Mouse (Mus musculus): ENCODE data around the gene Syn3. TPM values are rescaled to one million over a fixed set of nuclear protein-coding genes. Genes with fewer than 3 reads are reported as not detected.

Gene Syn3
- polyA plus RNA-seq, 1 experiment from 2014 or later, result 5.9 TPM

DNA sequence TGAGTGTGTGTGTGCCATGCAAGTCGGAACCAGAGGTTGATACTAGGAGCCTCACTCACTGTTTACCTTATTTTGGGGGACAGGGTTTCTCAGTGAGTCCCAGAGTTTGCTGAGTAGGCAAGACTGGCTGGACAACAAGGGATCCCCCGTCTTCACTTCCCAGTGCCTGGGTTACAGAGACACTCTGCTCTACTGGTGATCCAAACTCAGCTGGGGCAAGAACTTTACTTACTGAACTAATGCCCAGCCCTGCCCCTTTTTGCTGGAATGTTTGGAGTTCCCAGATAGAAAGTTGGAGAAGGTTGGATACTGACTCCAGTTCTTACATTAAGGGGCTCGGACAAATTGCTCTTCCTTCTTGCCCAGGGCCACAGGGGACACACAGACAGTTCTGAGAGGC is 109.3 kb downstream of the Syn3 start:
- Histone ChIP-seq H3K36me3 (ENCODE audit: insufficient read depth, low read length) (no peaks in the 10 kb centered on the region), H3K27me3 (ENCODE audit: insufficient read depth, low read length) (no peaks in the 10 kb centered on the region), H3K9ac (ENCODE audit: low read depth, low read length) (no peak overlapping the region), H3K4me1 (replicated peaks; ENCODE audit: insufficient read depth, low read length) (peaks cover 8% of the 10 kb centered on the region; the same call in 1 of the 2 replicates), H3K9me3 (replicated peaks; ENCODE audit: low read length) (no peaks in the 10 kb centered on the region), H3K27ac (no peak overlapping the region), H3K4me2 (ENCODE audit: low read length) (no peak overlapping the region), H3K4me3 (replicated peaks; ENCODE audit: low read depth, low read length) (no peak overlapping the region)
- TF ChIP-seq CTCF (IDR thresholded peaks at IDR 0.05; ENCODE audit: low read depth), result no peak
- ATAC-seq (replicated peaks; ENCODE audit: low FRiP score, low read depth) (no peak), DNase-seq (ENCODE audit: low spot score) (no peak)
- WGBS, result 88% methylated on average over 3 of the region's 3 CpGs

GRCm38 (mm10) chr10:86388803-86389202 is 109.9 kb downstream of the Syn3 start:
- no peak overlapping the region for H3K4me2 ChIP-seq (ENCODE audit: low read length)
- H3K4me1 ChIP-seq (replicated peaks; ENCODE audit: insufficient read depth, low read length), result peaks cover 8% of the 10 kb centered on the region; the same call in 1 of the 2 replicates
- DNase-seq (ENCODE audit: low spot score) (no peak), ATAC-seq (replicated peaks; ENCODE audit: low FRiP score, low read depth) (no peak)
- no peaks in the 10 kb centered on the region for H3K36me3 ChIP-seq (ENCODE audit: insufficient read depth, low read length)
- 85% methylated on average over 6 of the region's 6 CpGs for WGBS
- no peak overlapping the region for H3K9ac ChIP-seq (ENCODE audit: low read depth, low read length)
- no peak for TF ChIP-seq CTCF (IDR thresholded peaks at IDR 0.05; ENCODE audit: low read depth)
- no peaks in the 10 kb centered on the region for H3K27me3 ChIP-seq (ENCODE audit: insufficient read depth, low read length)
- H3K4me3 ChIP-seq (replicated peaks; ENCODE audit: low read depth, low read length), result no peak overlapping the region
- no peaks in the 10 kb centered on the region for H3K9me3 ChIP-seq (replicated peaks; ENCODE audit: low read length)
- H3K27ac ChIP-seq, result no peak overlapping the region

- DNase-seq (ENCODE audit: low spot score), result no peak
These were observed 110.8 kb downstream of the Syn3 start for GRCm38 (mm10) chr10:86387821-86388440.

DNA sequence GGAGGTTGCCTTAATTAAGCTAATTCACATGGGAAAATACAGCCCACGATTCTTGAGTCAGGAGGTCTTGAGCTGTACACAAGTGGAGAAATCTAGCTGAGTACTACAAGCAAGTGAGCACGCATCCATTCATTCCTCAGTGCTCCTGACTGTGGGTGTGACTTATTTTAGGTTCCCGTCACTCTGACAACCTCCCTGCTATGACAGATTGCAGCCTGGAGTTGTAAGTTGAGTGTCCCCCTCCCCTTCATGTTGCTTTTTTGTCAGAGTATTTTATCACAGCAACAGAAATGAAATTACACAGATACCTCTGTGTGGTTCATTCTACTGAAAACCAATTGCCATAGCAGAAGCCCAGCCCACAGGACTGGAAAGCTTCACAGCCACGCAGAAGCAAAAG is 112.5 kb downstream of the Syn3 start:
- H3K27ac ChIP-seq, result no peak overlapping the region
- no peak overlapping the region for H3K4me2 ChIP-seq (ENCODE audit: low read length)
- no peaks in the 10 kb centered on the region for H3K27me3 ChIP-seq (ENCODE audit: insufficient read depth, low read length)
- no peak overlapping the region for H3K9ac ChIP-seq (ENCODE audit: low read depth, low read length)
- no peak for TF ChIP-seq CTCF (IDR thresholded peaks at IDR 0.05; ENCODE audit: low read depth)
- DNase-seq (ENCODE audit: low spot score) (no peak), ATAC-seq (replicated peaks; ENCODE audit: low FRiP score, low read depth) (no peak)
- H3K9me3 ChIP-seq (replicated peaks; ENCODE audit: low read length), result no peaks in the 10 kb centered on the region
- 71% methylated on average over 4 of the region's 4 CpGs for WGBS
- H3K4me1 ChIP-seq (replicated peaks; ENCODE audit: insufficient read depth, low read length), result peaks cover 8% of the 10 kb centered on the region; the same call in 1 of the 2 replicates
- H3K4me3 ChIP-seq (replicated peaks; ENCODE audit: low read depth, low read length), result no peak overlapping the region
- no peaks in the 10 kb centered on the region for H3K36me3 ChIP-seq (ENCODE audit: insufficient read depth, low read length)

More at GRCm38 (mm10) chr10:86387821-86388440, 110.8 kb downstream of the Syn3 start:
- Histone ChIP-seq H3K4me1 (replicated peaks; ENCODE audit: insufficient read depth, low read length) (peaks cover 8% of the 10 kb centered on the region; the same call in 1 of the 2 replicates), H3K27me3 (ENCODE audit: insufficient read depth, low read length) (no peaks in the 10 kb centered on the region), H3K9me3 (replicated peaks; ENCODE audit: low read length) (no peaks in the 10 kb centered on the region), H3K4me2 (ENCODE audit: low read length) (no peak overlapping the region), H3K36me3 (ENCODE audit: insufficient read depth, low read length) (no peaks in the 10 kb centered on the region), H3K9ac (ENCODE audit: low read depth, low read length) (no peak overlapping the region), H3K27ac (no peak overlapping the region), H3K4me3 (replicated peaks; ENCODE audit: low read depth, low read length) (no peak overlapping the region)
- TF ChIP-seq CTCF (IDR thresholded peaks at IDR 0.05; ENCODE audit: low read depth), result no peak
- ATAC-seq (replicated peaks; ENCODE audit: low FRiP score, low read depth), result no peak; the same call in 1 of the 2 replicates
- WGBS, result 64% methylated on average over 5 of the region's 5 CpGs

- H3K4me1 ChIP-seq (replicated peaks; ENCODE audit: insufficient read depth, low read length), result peaks cover 8% of the 10 kb centered on the region; the same call in 1 of the 2 replicates
- no peaks in the 10 kb centered on the region for H3K36me3 ChIP-seq (ENCODE audit: insufficient read depth, low read length)
- no peak overlapping the region for H3K27ac ChIP-seq
- H3K4me3 ChIP-seq (replicated peaks; ENCODE audit: low read depth, low read length), result no peak overlapping the region
- no peaks in the 10 kb centered on the region for H3K27me3 ChIP-seq (ENCODE audit: insufficient read depth, low read length)
- no peak overlapping the region for H3K4me2 ChIP-seq (ENCODE audit: low read length)
- DNase-seq (ENCODE audit: low spot score) (no peak), ATAC-seq (replicated peaks; ENCODE audit: low FRiP score, low read depth) (no peak)
- no peaks in the 10 kb centered on the region for H3K9me3 ChIP-seq (replicated peaks; ENCODE audit: low read length)
- 65% methylated on average over 4 of the region's 4 CpGs for WGBS
- TF ChIP-seq CTCF (IDR thresholded peaks at IDR 0.05; ENCODE audit: low read depth), result no peak
- H3K9ac ChIP-seq (ENCODE audit: low read depth, low read length), result no peak overlapping the region
These were observed 113.0 kb downstream of the Syn3 start for GRCm38 (mm10) chr10:86385656-86386055.

DNA sequence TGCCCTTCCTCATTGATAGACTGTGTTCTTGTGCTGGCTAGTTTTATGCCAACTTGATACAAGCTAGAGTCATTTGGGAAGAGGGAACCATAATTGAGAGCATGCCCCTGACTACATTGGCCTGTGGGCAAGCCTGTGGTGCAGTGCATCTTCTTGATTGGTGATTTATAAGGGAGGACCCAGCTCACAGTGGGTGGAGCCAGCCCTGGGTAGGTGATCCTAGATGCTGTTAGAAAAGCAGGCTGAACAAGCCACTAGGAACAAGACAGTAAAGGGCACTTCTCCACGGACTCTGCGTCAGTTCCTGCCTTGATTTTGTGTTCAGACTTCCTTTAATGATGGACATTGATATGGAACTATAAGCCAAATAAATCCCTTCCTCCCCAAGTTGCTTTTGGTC is 114.0 kb downstream of the Syn3 start:
- no peak overlapping the region for H3K4me2 ChIP-seq (ENCODE audit: low read length)
- no peak overlapping the region for H3K9ac ChIP-seq (ENCODE audit: low read depth, low read length)
- H3K4me1 ChIP-seq (replicated peaks; ENCODE audit: insufficient read depth, low read length), result peaks cover 8% of the 10 kb centered on the region; the same call in 1 of the 2 replicates
- no peaks in the 10 kb centered on the region for H3K27me3 ChIP-seq (ENCODE audit: insufficient read depth, low read length)
- no peak for TF ChIP-seq CTCF (IDR thresholded peaks at IDR 0.05; ENCODE audit: low read depth)
- H3K27ac ChIP-seq, result no peak overlapping the region
- DNase-seq (ENCODE audit: low spot score), result no peak
- WGBS, result 88% methylated on average over 2 of the region's 2 CpGs
- no peaks in the 10 kb centered on the region for H3K36me3 ChIP-seq (ENCODE audit: insufficient read depth, low read length)
- no peak for ATAC-seq (replicated peaks; ENCODE audit: low FRiP score, low read depth)
- no peaks in the 10 kb centered on the region for H3K9me3 ChIP-seq (replicated peaks; ENCODE audit: low read length)
- H3K4me3 ChIP-seq (replicated peaks; ENCODE audit: low read depth, low read length), result no peak overlapping the region

DNA sequence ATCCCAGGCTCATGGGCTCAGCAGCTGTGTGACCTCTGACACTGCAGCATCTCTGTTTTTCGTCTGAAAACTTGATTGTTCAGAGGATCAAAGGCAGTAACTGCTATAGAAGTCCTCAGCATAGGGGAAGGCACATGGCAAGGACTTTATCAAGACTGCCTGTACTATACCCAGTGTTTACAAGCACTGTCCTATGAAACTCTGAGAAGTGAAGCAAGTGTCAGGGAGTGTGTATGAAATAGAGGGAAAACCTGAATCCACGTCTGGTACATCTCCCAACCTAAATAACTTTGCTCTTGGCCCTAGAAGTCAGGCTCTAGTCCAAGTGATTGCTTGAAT is 116.8 kb downstream of the Syn3 start:
- ATAC-seq (replicated peaks; ENCODE audit: low FRiP score, low read depth) (no peak), DNase-seq (ENCODE audit: low spot score) (no peak)
- Histone ChIP-seq H3K4me1 (replicated peaks; ENCODE audit: insufficient read depth, low read length) (no peaks in the 10 kb centered on the region), H3K9me3 (replicated peaks; ENCODE audit: low read length) (no peaks in the 10 kb centered on the region), H3K9ac (ENCODE audit: low read depth, low read length) (no peak overlapping the region), H3K4me3 (replicated peaks; ENCODE audit: low read depth, low read length) (no peak overlapping the region), H3K27me3 (ENCODE audit: insufficient read depth, low read length) (no peaks in the 10 kb centered on the region), H3K4me2 (ENCODE audit: low read length) (no peak overlapping the region), H3K36me3 (ENCODE audit: insufficient read depth, low read length) (no peaks in the 10 kb centered on the region), H3K27ac (no peak overlapping the region)
- no peak for TF ChIP-seq CTCF (IDR thresholded peaks at IDR 0.05; ENCODE audit: low read depth)
- 33% methylated on average over 2 of the region's 2 CpGs for whole genome bisulfite sequencing

Data from kidney, postnatal 0 days (tissue).